Mouse (Mus musculus) B cell, adult 67 days (primary cell): ENCODE measurements around the gene Sp9. TPM values are rescaled to one million over a fixed set of nuclear protein-coding genes. Genes with fewer than 3 reads are reported as not detected.

Experiments
- total RNA-seq, 2 experiments: library from RNA; stranded (reverse); gene quantifications; 4 replicates each; pipeline ENCODE4 v1.2.4; 2023

The Sp9 gene
- total RNA-seq, result not detected

DNA sequence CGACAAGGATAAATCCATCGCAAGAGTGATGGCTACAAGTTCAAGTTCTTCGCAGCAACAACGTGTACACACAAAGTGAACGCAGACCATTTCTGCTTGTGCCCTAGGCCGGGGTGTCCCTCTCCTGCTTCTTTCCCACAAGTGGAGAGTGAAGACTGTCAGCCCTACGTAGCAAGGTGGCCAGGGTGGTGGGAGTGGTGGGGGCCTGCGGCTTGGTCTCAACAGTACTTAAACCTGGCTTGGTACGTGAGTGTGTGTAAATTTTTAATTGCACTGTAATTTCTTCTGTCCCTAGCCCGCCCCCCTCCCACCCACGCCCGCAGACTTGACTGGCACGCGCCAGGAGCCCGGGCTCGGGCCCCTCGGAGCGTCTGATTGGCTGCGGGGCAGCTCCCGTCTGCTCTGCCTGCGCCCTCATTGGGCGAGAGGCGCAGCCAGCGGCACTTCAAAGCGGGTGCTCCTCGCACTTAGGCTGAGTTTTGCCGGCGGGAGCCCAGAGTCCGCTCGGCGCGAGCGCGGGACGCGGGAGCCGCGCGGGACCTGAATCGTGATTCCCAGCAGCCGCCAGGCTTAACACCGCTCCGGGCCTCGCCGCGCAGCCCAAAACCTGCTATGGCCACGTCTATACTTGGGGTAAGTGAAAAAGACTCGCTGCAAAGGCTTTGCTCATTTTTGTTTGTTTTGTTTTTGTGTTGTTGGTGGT is at the start of gene Sp9:
Sp9 (plus strand) TSS at position 467 of the 703 bp plus-strand sequence.

DNA sequence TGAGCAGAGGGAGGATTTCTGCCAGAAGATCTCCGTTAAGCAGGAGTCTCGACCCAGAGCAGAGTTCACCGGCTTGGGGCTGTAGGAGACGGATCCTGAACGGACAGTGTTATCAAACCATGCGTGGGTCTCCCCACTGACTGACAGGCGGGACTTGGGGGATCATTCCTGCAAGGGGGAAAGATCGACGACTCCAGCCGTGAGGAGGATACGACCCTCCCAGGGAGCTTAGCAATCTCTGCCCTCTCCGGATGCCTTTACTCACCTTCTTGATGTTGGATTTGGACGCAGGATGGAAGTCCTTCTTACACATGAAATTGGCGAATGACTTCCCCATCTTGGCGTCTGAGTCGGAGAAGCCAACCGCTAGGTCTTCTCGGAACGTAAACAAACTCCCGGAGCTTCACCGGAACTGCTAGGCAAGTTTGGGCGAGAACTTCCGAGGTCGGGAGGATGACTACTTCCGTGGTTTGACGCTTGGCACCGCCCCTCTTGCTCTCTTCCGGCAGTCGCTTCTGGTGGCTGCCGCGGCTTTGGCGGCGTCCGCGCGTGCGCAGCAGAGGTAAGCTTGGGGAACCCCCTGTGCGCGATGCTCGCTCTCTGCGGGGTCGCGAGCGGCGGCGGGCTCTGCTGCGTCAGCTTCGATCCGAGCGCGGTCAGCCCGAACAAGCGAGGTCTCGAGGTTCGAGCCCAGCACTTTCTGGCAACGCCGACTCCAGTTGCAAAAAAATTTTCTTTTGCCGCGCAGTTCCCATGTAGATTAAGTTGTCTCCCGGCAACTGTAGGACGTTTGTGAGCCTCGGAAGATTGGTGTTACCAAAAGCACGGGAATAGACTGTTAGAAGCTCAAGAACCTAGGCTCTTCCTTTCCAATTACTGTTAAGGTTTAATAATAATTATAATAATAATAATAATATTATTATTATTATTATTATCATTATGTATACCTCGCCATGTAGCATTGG is 40.7 kb downstream of the Sp9 start, which contains the start of the genes Scrn3 and Cir1:
Scrn3 (plus strand) TSS at position 450 of the 965 bp plus-strand sequence.
Cir1 (minus strand) TSS at position 550 of the 965 bp plus-strand sequence.

Other genes starting within 250 kb of the Sp9 start
- 10 to 100 TPM; 33.0 to 40.5 TPM for gene Ola1, start 53.0 kb upstream of the Sp9 start, total RNA-seq
- gene Scrn3, start 40.7 kb downstream of the Sp9 start, total RNA-seq, result 1 to 10 TPM; 2.9 to 4.6 TPM
- gene Cir1, start 40.8 kb downstream of the Sp9 start, total RNA-seq, result 10 to 100 TPM; 26.8 to 30.2 TPM
- gene Gpr155, start 114.6 kb downstream of the Sp9 start, total RNA-seq, result 10 to 100 TPM; 20.7 to 28.8 TPM